23 mouse cellular contexts compared by ENCODE assay signal in the genomic region with DNA sequence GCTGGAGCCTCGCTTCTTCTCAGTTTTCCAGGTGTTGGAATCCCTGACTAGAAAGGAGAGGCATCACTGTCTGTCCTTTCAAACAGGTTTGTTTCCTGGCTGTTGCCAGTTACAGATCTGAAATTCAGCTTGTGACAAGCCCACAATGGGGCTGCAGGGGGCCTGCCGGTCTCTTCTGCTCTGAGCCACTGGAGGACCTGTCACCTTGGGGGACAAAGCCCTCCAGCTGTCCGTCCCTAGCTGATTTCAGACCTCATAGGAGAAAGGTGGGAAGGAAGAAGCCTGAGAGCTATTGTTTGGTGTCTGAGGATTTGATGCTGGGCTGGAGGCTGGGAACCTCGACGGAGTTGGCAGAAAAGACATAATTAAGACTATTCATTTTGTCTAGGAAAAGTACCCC.
DNase-seq lines count a peak whose midpoint lies in the region; ATAC-seq and TF ChIP-seq lines count a peak whose summit lies in the region.
"Had no signal": no experiment of that assay in that cellular context is flagged by ENCODE, and none has a peak within 500 bp of the region (broad histone marks: within the 10 kb centered on the region; RNA-seq: fewer than 3 reads in every experiment).

No protein-coding gene starts in this region.

- H3K4me2 ChIP-seq in hindbrain, embryonic 11.5 days (replicated peaks; ENCODE audit: low read depth, low read length): no peak overlapping the region
- H3K4me2 ChIP-seq in hindbrain, embryonic 14.5 days (replicated peaks): no peak overlapping the region
- peak overlapping the region; percentile 13; the same call in 1 of the 2 replicates for H3K4me2 ChIP-seq in lung, embryonic 16.5 days (ENCODE audit: low read depth, low read length)
- H3K4me2 ChIP-seq: embryonic facial prominence, embryonic 13.5 days; forebrain, embryonic 12.5 days; forebrain, embryonic 15.5 days; heart, embryonic 13.5 days; hindbrain, embryonic 15.5 days had no signal

- H3K4me1 ChIP-seq in hindbrain, embryonic 11.5 days (replicated peaks; ENCODE audit: control insufficient read depth, insufficient read depth, low read length): 0 out of 2 replicates have a peak, but pooled peaks cover 3% of the 10 kb centered on the region
- H3K4me1 ChIP-seq in hindbrain, embryonic 14.5 days (replicated peaks; ENCODE audit: control insufficient read depth, insufficient read depth, low read length): peaks cover 19% of the 10 kb centered on the region
- peaks cover 24% of the 10 kb centered on the region for H3K4me1 ChIP-seq in lung, embryonic 16.5 days (replicated peaks; ENCODE audit: control insufficient read depth, insufficient read depth, low read length)

- H3K9me3 ChIP-seq in hindbrain, embryonic 11.5 days (ENCODE audit: control insufficient read depth, low read length): no peaks in the 10 kb centered on the region
- H3K9me3 ChIP-seq in hindbrain, embryonic 14.5 days (ENCODE audit: control insufficient read depth, low read length): no peaks in the 10 kb centered on the region
- H3K9me3 ChIP-seq in lung, embryonic 16.5 days (ENCODE audit: control insufficient read depth, low read length): 0 out of 2 replicates have a peak, but pooled peaks cover 2% of the 10 kb centered on the region
- H3K9me3 ChIP-seq: embryonic facial prominence, embryonic 10.5 days; embryonic facial prominence, embryonic 13.5 days; forebrain, embryonic 15.5 days; heart, embryonic 13.5 days; hindbrain, embryonic 15.5 days had no signal

- no peak overlapping the region for H3K9ac ChIP-seq in hindbrain, embryonic 11.5 days (ENCODE audit: low read depth, low read length)
- no peak overlapping the region for H3K9ac ChIP-seq in hindbrain, embryonic 14.5 days
- H3K9ac ChIP-seq in lung, embryonic 16.5 days (ENCODE audit: low read length): 0 out of 2 replicates have a peak overlapping the region, but pooled peaks have one; percentile 17
- H3K9ac ChIP-seq: embryonic facial prominence, embryonic 13.5 days; forebrain, embryonic 12.5 days; forebrain, embryonic 15.5 days; heart, embryonic 13.5 days; hindbrain, embryonic 15.5 days had no signal

- no peak overlapping the region for H3K27ac ChIP-seq in hindbrain, embryonic 11.5 days (ENCODE audit: low read depth, low read length)
- H3K27ac ChIP-seq in hindbrain, embryonic 14.5 days: no peak overlapping the region
- no peak overlapping the region for H3K27ac ChIP-seq in lung, embryonic 16.5 days (ENCODE audit: low read length)
- H3K27ac ChIP-seq: embryonic facial prominence, embryonic 10.5 days; embryonic facial prominence, embryonic 13.5 days; forebrain, embryonic 12.5 days; forebrain, embryonic 15.5 days; heart, embryonic 13.5 days; hindbrain, embryonic 15.5 days had no signal

- ATAC-seq in hindbrain, embryonic 11.5 days (ENCODE audit: low FRiP score): no peak
- no peak for ATAC-seq in hindbrain, embryonic 14.5 days (ENCODE audit: low FRiP score)
- ATAC-seq in lung, embryonic 16.5 days (ENCODE audit: low read depth): no peak
- ATAC-seq: CD4-positive, CD25-positive, alpha-beta regulatory T cell, adult 4 months; forebrain, embryonic 15.5 days had no signal

- TF ChIP-seq CTCF in brain, embryonic 14.5 days (IDR thresholded peaks at IDR 0.05; ENCODE audit: borderline replicate concordance, extremely low read depth, insufficient read depth, insufficient read length): no peak

- no peaks in the 10 kb centered on the region for H3K27me3 ChIP-seq in hindbrain, embryonic 11.5 days (ENCODE audit: control insufficient read depth, insufficient read depth, low read length)
- H3K27me3 ChIP-seq in hindbrain, embryonic 14.5 days (ENCODE audit: control insufficient read depth, insufficient read depth, low read length): no peaks in the 10 kb centered on the region
- no peaks in the 10 kb centered on the region for H3K27me3 ChIP-seq in lung, embryonic 16.5 days (ENCODE audit: control insufficient read depth, insufficient read depth, low read depth, low read length)
- H3K27me3 ChIP-seq: embryonic facial prominence, embryonic 13.5 days; forebrain, embryonic 15.5 days; heart, embryonic 13.5 days; hindbrain, embryonic 15.5 days had no signal

- WGBS in hindbrain, embryonic 11.5 days: 20% methylated on average over 5 of the region's 5 CpGs
- WGBS in hindbrain, embryonic 14.5 days: 19% methylated on average over 5 of the region's 5 CpGs
- WGBS in lung, embryonic 16.5 days: 28% methylated on average over 5 of the region's 5 CpGs

- H3K4me3 ChIP-seq in hindbrain, embryonic 11.5 days (ENCODE audit: low read depth, low read length): no peak overlapping the region
- no peak overlapping the region for H3K4me3 ChIP-seq in hindbrain, embryonic 14.5 days (replicated peaks; ENCODE audit: low read length)
- no peak overlapping the region for H3K4me3 ChIP-seq in lung, embryonic 16.5 days (ENCODE audit: low read length)
- H3K4me3 ChIP-seq: embryonic facial prominence, embryonic 10.5 days; embryonic facial prominence, embryonic 13.5 days; erythroblast, embryonic 14.5 days; forebrain, embryonic 12.5 days; forebrain, embryonic 15.5 days; heart, embryonic 13.5 days; hindbrain, embryonic 15.5 days had no signal

- no peaks in the 10 kb centered on the region for H3K36me3 ChIP-seq in hindbrain, embryonic 11.5 days (ENCODE audit: control insufficient read depth, insufficient read depth, low read length)
- no peaks in the 10 kb centered on the region for H3K36me3 ChIP-seq in hindbrain, embryonic 14.5 days (replicated peaks; ENCODE audit: control insufficient read depth, insufficient read depth)
- no peaks in the 10 kb centered on the region for H3K36me3 ChIP-seq in lung, embryonic 16.5 days (ENCODE audit: control insufficient read depth, insufficient read depth, low read length)
- H3K36me3 ChIP-seq: embryonic facial prominence, embryonic 10.5 days; embryonic facial prominence, embryonic 13.5 days; forebrain, embryonic 12.5 days; forebrain, embryonic 15.5 days; heart, embryonic 13.5 days; hindbrain, embryonic 15.5 days had no signal

- DNase-seq in hindbrain, embryonic 11.5 days (ENCODE audit: low spot score): peak; percentile 25
- DNase-seq in hindbrain, embryonic 14.5 days (ENCODE audit: low spot score): no peak
- DNase-seq in lung, postnatal 25 days (ENCODE audit: low spot score): no peak
- peak; percentile 28 for DNase-seq in brain, embryonic 14.5 days (ENCODE audit: low read depth)
- no peak for DNase-seq in kidney, postnatal 36 days
- DNase-seq: adrenal gland, adult 2 months; adrenal gland, postnatal 14 days; cerebellum, adult 11-12 months; cerebellum, adult 8-10 months; cerebellum, postnatal 10 days; cerebellum, postnatal 36 days; embryo, embryonic 11 days; gastrocnemius, postnatal 25 days; heart, adult 18-20 months had no signal

- TF ChIP-seq POLR2A in brain, embryonic 14.5 days (IDR thresholded peaks at IDR 0.05; ENCODE audit: borderline replicate concordance, extremely low read depth, insufficient read depth, insufficient read length, poor library complexity, severe bottlenecking): no peak

Comparison
In these comparisons a context has a peak if more than half of its experiments do, and no peak if none do; other contexts are left out.
1. DNase-seq: peak in hindbrain, embryonic 11.5 days (single experiment) and brain, embryonic 14.5 days (single experiment); none in hindbrain, embryonic 14.5 days (single experiment), lung, postnatal 25 days (single experiment) and kidney, postnatal 36 days (0 of 2).